Mouse (Mus musculus) kidney, postnatal 25 days (tissue): ENCODE results near the gene Gpr160.
"Not testable (repeated sequence)": the region's sequence is repeated elsewhere in the genome, so short reads cannot be mapped to it uniquely, and the experiment has no call there.

Source experiments
- DNase-seq, 2 experiments: peaks; one replicate each; pipeline ENCODE4 v3.0.0; 2021; ENCODE audit warnings: mixed read lengths in 2 of 2

Gene Gpr160

GRCm38 (mm10) chr3:30855604-30856458 is at the start of gene Gpr160:
Gene Gpr160 (plus strand): TSS chr3:30855950.
- peak; percentile 85 to 94 for DNase-seq

- no peak for DNase-seq
Observed at GRCm38 (mm10) chr3:30812881-30813280, 42.9 kb upstream of the Gpr160 start.

- no peak for DNase-seq
Observed at GRCm38 (mm10) chr3:30818630-30819125, 37.1 kb upstream of the Gpr160 start.

GRCm38 (mm10) chr3:30822163-30822562 is 33.6 kb upstream of the Gpr160 start:
- no peak for DNase-seq

GRCm38 (mm10) chr3:30826069-30826468 is 29.7 kb upstream of the Gpr160 start:
- DNase-seq: no peak

GRCm38 (mm10) chr3:30831848-30832606 is 23.7 kb upstream of the Gpr160 start:
- no peak for DNase-seq

- no peak for DNase-seq
Observed at GRCm38 (mm10) chr3:30833254-30833653, 22.5 kb upstream of the Gpr160 start.

- no peak for DNase-seq
Observed at GRCm38 (mm10) chr3:30845755-30846154, 10.0 kb upstream of the Gpr160 start.

GRCm38 (mm10) chr3:30847413-30847812 is 8.3 kb upstream of the Gpr160 start:
- no peak for DNase-seq

- DNase-seq: peak; percentile 28 to 53
Observed at GRCm38 (mm10) chr3:30851422-30851821, 4.3 kb upstream of the Gpr160 start.

- peak in 1 of 2 experiments; percentile 22 for DNase-seq
Observed at GRCm38 (mm10) chr3:30853596-30853995, 2.2 kb upstream of the Gpr160 start.

- not testable (repeated sequence) for DNase-seq
Observed at GRCm38 (mm10) chr3:30859599-30859998, 3.8 kb downstream of the Gpr160 start.

GRCm38 (mm10) chr3:30860705-30861104 is 5.0 kb downstream of the Gpr160 start:
- no peak for DNase-seq

GRCm38 (mm10) chr3:30863712-30864435 is 8.1 kb downstream of the Gpr160 start:
- DNase-seq: no peak

- DNase-seq: no peak
Observed at GRCm38 (mm10) chr3:30864640-30865039, 8.9 kb downstream of the Gpr160 start.

- peak; percentile 15 to 53 for DNase-seq
Observed at GRCm38 (mm10) chr3:30868176-30868575, 12.4 kb downstream of the Gpr160 start.

- DNase-seq: no peak
Observed at GRCm38 (mm10) chr3:30868625-30869024, 12.9 kb downstream of the Gpr160 start.

- no peak for DNase-seq
Observed at GRCm38 (mm10) chr3:30869995-30870394, 14.2 kb downstream of the Gpr160 start.

GRCm38 (mm10) chr3:30876709-30877108 is 21.0 kb downstream of the Gpr160 start:
- no peak for DNase-seq

GRCm38 (mm10) chr3:30887449-30887848 is 31.7 kb downstream of the Gpr160 start:
- no peak for DNase-seq

- DNase-seq: no peak
Observed at GRCm38 (mm10) chr3:30889014-30889413, 33.3 kb downstream of the Gpr160 start.

- no peak for DNase-seq
Observed at GRCm38 (mm10) chr3:30896721-30897120, 41.0 kb downstream of the Gpr160 start.

GRCm38 (mm10) chr3:30899407-30899806 is 43.7 kb downstream of the Gpr160 start:
- DNase-seq: peak; percentile 18 to 54
